Mouse (Mus musculus) liver, postnatal 0 days (tissue): ENCODE data around the gene Atxn3. TPM values are rescaled to one million over a fixed set of nuclear protein-coding genes. Genes with fewer than 3 reads are reported as not detected.

Source experiments
- ATAC-seq: fragments of 200-750 bp; cut with Nextera tagmentation; 2 replicates; pipeline ENCODE4 v1.8.0; 2017; ENCODE audit warnings: mild to moderate bottlenecking, moderate library complexity
- DNase-seq: peaks from one replicate; pipeline ENCODE4 v3.0.0-alpha.2; 2016
- H3K27ac ChIP-seq: fragments of 300-500 bp; sonication (generic); 2 replicates; pipeline ENCODE4 v1.5.1; 2014; ENCODE audit warnings: antibody characterized with exemption, moderate library complexity, mild to moderate bottlenecking, low read depth
- H3K27me3 ChIP-seq: fragments of 300-500 bp; sonication (generic); 2 replicates; pipeline ENCODE4 v1.6.1; 2014; ENCODE audit warnings: low read length, control low read depth, mixed read lengths; ENCODE audit not compliant: insufficient read depth
- H3K36me3 ChIP-seq: fragments of 300-500 bp; sonication (generic); replicated peaks from 2 replicates; pipeline ENCODE4 v1.6.1; 2014; ENCODE audit warnings: mild to moderate bottlenecking, control low read depth, low read length, moderate library complexity, mixed read lengths; ENCODE audit not compliant: insufficient read depth
- H3K4me1 ChIP-seq: fragments of 300-500 bp; sonication (generic); 2 replicates; pipeline ENCODE4 v1.6.1; 2014; ENCODE audit warnings: antibody characterized with exemption, mild to moderate bottlenecking, control low read depth; ENCODE audit not compliant: insufficient read depth
- H3K4me2 ChIP-seq: fragments of 300-500 bp; sonication (generic); 2 replicates; pipeline ENCODE4 v1.6.1; 2014; ENCODE audit warnings: low read depth, mild to moderate bottlenecking, low read length, moderate library complexity, mixed read lengths
- H3K4me3 ChIP-seq: fragments of 300-500 bp; sonication (generic); 2 replicates; pipeline ENCODE4 v1.5.1; 2014; ENCODE audit warnings: low read depth, low read length
- H3K9ac ChIP-seq: fragments of 300-500 bp; sonication (generic); replicated peaks from 2 replicates; pipeline ENCODE4 v1.6.1; 2014; ENCODE audit warnings: mild to moderate bottlenecking, moderate library complexity
- H3K9me3 ChIP-seq: fragments of 300-500 bp; sonication (generic); 2 replicates; pipeline ENCODE4 v1.6.1; 2016; ENCODE audit warnings: mild to moderate bottlenecking, control low read depth, low read length, mixed read lengths
- CTCF ChIP-seq: sonication (generic); IDR thresholded peaks from 2 replicates; pipeline ENCODE4 v1.5.1; 2016; ENCODE audit warnings: antibody characterized with exemption, low read depth
- EP300 ChIP-seq: IDR thresholded peaks from 2 replicates; pipeline ENCODE4 v1.6.1; 2016; ENCODE audit warnings: antibody characterized with exemption, low read depth, mild to moderate bottlenecking
- WGBS: fragments of 180-500 bp; shearing (Covaris S2); extraction: QIAGEN DNeasy Blood & Tissue Kit; methylation state at CpG from one replicate; pipeline ENCODE4 v1.1.7; 2014; ENCODE audit not compliant: insufficient replicate concordance; 5-methylcytosine and 5-hydroxymethylcytosine counted together
- polyA plus RNA-seq: library from polyadenylated mRNA; unstranded; fragments of >200 nt; fragmentation: Nextera tagmentation; extraction: Ambion mirVana; gene quantifications from 2 replicates; pipeline ENCODE4 v1.2.1, GENCODE M21; 2015

Gene Atxn3
- 7.4 and 7.6 TPM in 2 replicates for polyA plus RNA-seq

DNA sequence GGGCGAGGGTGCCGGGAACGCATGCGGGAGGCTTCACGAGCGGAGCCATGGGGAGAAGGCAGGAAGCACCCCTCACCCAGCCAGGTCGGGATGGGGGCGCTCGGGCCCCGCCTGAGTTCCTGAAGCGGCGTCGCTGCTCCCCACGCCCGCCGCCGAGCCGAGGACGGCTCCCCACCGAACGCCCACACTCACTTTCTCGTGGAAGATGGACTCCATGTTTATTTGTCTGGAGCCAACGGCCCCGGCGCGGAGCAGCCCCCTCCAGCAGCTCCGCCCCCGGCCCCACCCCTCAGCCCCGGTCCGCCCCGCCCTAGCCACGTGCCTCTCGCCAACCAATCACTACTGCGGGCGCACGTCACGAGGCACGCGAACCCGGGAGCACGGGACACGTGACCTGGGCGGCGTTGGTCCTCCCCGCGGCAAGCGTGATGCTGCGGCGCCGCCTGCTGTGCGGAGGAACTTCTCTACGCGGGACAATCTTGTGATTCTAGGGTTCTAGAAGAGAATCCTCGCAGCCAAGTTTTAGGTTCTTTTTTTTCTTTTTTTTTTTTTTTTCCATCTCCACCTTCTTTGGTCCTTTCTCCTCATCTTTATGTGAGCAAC is at the start of gene Atxn3:
TSS of gene Atxn3 (minus strand) at position 305 of the 603 bp plus-strand sequence.
- Histone ChIP-seq H3K4me1 (peaks cover 11% of the 10 kb centered on the region), H3K9ac (peak within 1 kb of the TSS; percentile 90), H3K4me2 (peak within 1 kb of the TSS; percentile 84), H3K9me3 (no peaks in the 10 kb centered on the region), H3K4me3 (peak within 1 kb of the TSS; percentile 91), H3K27me3 (no peaks in the 10 kb centered on the region), H3K36me3 (no peaks in the 10 kb centered on the region), H3K27ac (peak within 1 kb of the TSS; percentile 86)
- DNase-seq: peak; percentile 99
- ATAC-seq: peak; percentile 100
- no peak for TF ChIP-seq EP300
- peak; percentile 92 for TF ChIP-seq CTCF
- under 1% methylated on average over 51 of the region's 54 CpGs for WGBS

DNA sequence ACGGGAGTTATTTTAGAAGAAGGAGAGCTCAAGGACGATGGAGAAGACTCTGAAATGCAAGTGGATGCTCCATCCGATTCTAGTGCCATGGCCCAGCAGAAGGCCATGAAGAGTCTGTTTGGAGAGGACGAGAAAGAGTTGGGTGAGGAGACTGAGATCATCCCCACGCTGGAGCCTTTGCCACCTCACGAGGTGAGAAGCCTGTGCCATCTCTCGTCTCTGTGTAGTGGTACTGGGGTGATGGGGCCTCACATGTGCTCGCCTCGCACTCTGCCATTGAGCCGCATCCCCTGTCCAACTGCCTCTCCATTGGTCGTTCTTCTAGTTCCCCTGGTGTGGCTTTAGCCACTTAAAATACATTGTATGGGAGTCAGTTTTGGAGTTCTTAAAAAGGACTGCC is 42.7 kb upstream of the Atxn3 start:
- Histone ChIP-seq H3K4me3 (no peak overlapping the region), H3K4me1 (no peaks in the 10 kb centered on the region), H3K9ac (no peak overlapping the region), H3K36me3 (peaks cover 88% of the 10 kb centered on the region), H3K9me3 (no peaks in the 10 kb centered on the region), H3K4me2 (no peak overlapping the region), H3K27ac (no peak overlapping the region), H3K27me3 (no peaks in the 10 kb centered on the region)
- WGBS: 88% methylated on average over 11 of the region's 11 CpGs
- TF ChIP-seq CTCF (no peak), EP300 (no peak)
- DNase-seq: no peak
- ATAC-seq: no peak

DNA sequence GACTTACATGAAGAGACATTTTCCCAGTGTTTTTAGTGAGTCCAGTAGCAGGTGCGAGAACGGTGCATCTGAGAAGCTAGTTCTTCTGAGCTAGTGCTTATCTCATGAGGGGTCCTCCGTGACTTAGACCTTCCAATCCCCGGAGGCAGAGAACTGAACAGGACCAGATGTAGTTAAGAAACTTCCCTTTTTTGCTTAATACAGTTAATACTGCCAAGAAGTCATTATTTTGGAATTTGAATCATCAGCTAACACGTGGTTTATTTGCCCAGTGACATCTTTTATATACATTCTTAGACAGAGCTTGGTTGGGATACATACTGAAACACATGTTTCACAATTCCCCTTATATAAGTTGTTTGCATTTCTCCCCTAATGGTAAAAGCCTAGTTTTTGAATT is 40.9 kb upstream of the Atxn3 start:
- H3K4me3 ChIP-seq: no peak overlapping the region
- no peaks in the 10 kb centered on the region for H3K4me1 ChIP-seq
- H3K9me3 ChIP-seq: no peaks in the 10 kb centered on the region
- WGBS: 72% methylated on average over 5 of the region's 5 CpGs
- H3K27ac ChIP-seq: no peak overlapping the region
- ATAC-seq: no peak
- no peaks in the 10 kb centered on the region for H3K27me3 ChIP-seq
- TF ChIP-seq EP300: no peak
- TF ChIP-seq CTCF: no peak
- no peak for DNase-seq
- peaks cover 82% of the 10 kb centered on the region for H3K36me3 ChIP-seq
- no peak overlapping the region for H3K4me2 ChIP-seq
- no peak overlapping the region for H3K9ac ChIP-seq

DNA sequence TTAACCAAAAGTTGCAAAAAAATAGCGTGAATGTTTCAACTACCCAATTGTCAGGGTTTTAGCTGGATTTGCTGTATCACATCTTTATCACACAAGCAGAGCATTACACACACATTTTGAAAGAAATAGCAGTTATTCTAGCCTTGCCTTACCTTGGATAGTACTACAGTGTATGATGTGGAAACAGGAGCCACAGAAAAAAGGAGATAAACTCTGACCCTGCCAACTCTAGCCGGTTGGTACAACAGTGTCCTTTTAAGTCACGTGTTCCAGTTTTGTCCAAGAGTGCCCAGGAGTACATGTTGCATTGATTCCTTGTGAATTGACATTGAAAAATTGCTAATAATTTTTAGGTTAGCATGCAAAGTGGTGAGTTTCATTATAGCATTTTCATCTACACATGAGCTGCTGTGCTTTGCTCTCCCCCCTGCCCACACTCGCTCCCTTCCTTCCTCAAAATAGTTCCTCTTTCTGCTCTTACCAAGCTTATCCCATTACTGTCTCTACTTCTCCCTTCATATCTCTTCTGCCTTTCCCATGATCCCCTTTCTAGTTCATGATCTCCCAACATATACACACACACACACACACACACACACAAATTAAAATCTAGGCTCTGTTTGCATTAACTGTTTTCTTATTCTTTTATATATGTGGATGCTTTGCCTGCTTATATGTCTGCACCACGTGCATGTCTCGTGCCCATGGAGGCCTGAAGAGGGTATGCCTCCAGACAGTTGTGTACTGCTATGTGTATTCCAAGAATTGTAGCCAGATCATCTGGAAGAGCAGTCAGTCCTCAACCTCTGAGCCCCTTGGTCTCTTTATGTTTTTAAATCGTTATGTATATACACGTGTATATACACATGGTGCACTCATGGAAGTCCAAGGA is 36.8 kb upstream of the Atxn3 start:
- no peak overlapping the region for H3K4me2 ChIP-seq
- no peaks in the 10 kb centered on the region for H3K27me3 ChIP-seq
- H3K27ac ChIP-seq: 0 out of 2 replicates have a peak overlapping the region, but pooled peaks have one; percentile 8
- no peak for TF ChIP-seq CTCF
- no peak for TF ChIP-seq EP300
- H3K4me1 ChIP-seq: no peaks in the 10 kb centered on the region
- no peaks in the 10 kb centered on the region for H3K9me3 ChIP-seq
- H3K4me3 ChIP-seq: no peak overlapping the region
- ATAC-seq (no peak), DNase-seq (no peak)
- no peak overlapping the region for H3K9ac ChIP-seq
- 65% methylated on average over 8 of the region's 8 CpGs for WGBS
- peaks cover 80% of the 10 kb centered on the region for H3K36me3 ChIP-seq

DNA sequence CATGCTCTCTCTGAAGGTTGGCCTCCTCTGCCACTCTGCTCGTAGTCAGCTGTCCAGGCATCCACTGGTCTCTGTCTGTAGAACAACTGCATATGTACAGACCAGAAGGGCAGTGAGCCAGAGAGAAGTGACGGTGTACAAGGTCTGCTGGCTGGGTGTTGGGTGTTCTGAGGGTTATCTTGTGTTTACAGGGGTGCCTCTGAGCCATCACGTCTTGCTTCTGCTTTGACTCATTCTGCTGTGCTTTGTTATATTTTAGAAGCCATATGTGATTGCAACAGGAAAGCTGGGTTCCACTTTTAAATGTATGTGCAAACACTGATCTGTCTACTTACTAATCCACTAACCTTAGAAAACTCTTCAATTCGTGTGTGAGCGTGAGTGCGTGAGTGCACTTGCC is 29.6 kb upstream of the Atxn3 start:
- Histone ChIP-seq H3K4me3 (no peak overlapping the region), H3K36me3 (peaks cover 86% of the 10 kb centered on the region)
- no peak for ATAC-seq

DNA sequence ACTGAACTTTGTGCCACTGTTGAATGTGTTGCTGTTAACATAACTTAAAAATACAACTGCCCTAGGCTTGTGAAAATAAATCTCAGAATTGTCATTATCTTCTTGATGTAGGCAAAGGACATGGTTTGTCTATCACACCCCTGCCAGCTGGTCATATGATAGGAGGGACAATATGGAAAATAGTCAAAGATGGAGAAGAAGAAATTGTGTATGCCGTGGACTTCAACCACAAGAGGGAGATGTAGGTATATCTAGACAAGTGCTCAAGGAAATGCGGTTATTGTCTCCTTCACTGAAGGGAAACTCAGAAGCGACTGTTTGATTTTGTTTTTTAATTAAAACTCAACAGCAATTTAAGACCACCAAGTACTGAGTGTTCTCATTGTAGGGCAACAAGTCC is 27.1 kb upstream of the Atxn3 start:
- DNase-seq: no peak
- no peak for ATAC-seq
- H3K9me3 ChIP-seq: no peaks in the 10 kb centered on the region
- TF ChIP-seq CTCF (peak; percentile 60), EP300 (no peak)
- H3K4me3 ChIP-seq: no peak overlapping the region
- H3K36me3 ChIP-seq: peaks cover 64% of the 10 kb centered on the region
- H3K9ac ChIP-seq: no peak overlapping the region
- H3K4me1 ChIP-seq: peaks cover 4% of the 10 kb centered on the region
- H3K27ac ChIP-seq: no peak overlapping the region
- H3K27me3 ChIP-seq: no peaks in the 10 kb centered on the region
- 52% methylated on average over 3 of the region's 3 CpGs for WGBS
- H3K4me2 ChIP-seq: no peak overlapping the region

More for the DNA sequence above, 29.6 kb upstream of the Atxn3 start:
- TF ChIP-seq CTCF (no peak), EP300 (no peak)
- DNase-seq: no peak
- Histone ChIP-seq H3K27me3 (no peaks in the 10 kb centered on the region), H3K9ac (no peak overlapping the region), H3K4me1 (no peaks in the 10 kb centered on the region), H3K9me3 (no peaks in the 10 kb centered on the region), H3K4me2 (no peak overlapping the region), H3K27ac (no peak overlapping the region)
- 78% methylated on average over 6 of the region's 6 CpGs for WGBS
